Mouse (Mus musculus) hindbrain, embryonic 11.5 days (tissue): Measurements from ENCODE around the gene Ttc34. TPM values are rescaled to one million over a fixed set of nuclear protein-coding genes. Genes with fewer than 3 reads are reported as not detected.
A peak's percentile ranks its signal among the peaks of the same experiment; 100 is the strongest.

Experiments used
- ATAC-seq: fragments of 200-750 bp; cut with Nextera tagmentation; 2 replicates; pipeline ENCODE4 v1.8.0; 2017; ENCODE audit warnings: mild to moderate bottlenecking, moderate TSS enrichment, moderate library complexity; ENCODE audit not compliant: low FRiP score
- DNase-seq: peaks from one replicate; pipeline ENCODE4 v3.0.0-alpha.2; 2015; ENCODE audit warnings: low spot score
- H3K27ac ChIP-seq: fragments of 300-500 bp; sonication (generic); 2 replicates; pipeline ENCODE4 v1.5.1; 2014; ENCODE audit warnings: mild to moderate bottlenecking, low read depth, low read length
- H3K27me3 ChIP-seq: fragments of 300-500 bp; sonication (generic); 2 replicates; pipeline ENCODE4 v1.6.1; 2014; ENCODE audit warnings: mild to moderate bottlenecking, low read length, moderate library complexity, mixed read lengths; ENCODE audit not compliant: control insufficient read depth, insufficient read depth
- H3K36me3 ChIP-seq: fragments of 300-500 bp; sonication (generic); 2 replicates; pipeline ENCODE4 v1.6.1; 2014; ENCODE audit warnings: mild to moderate bottlenecking, low read length, moderate library complexity, mixed read lengths; ENCODE audit not compliant: control insufficient read depth, insufficient read depth
- H3K4me1 ChIP-seq: fragments of 300-500 bp; sonication (generic); replicated peaks from 2 replicates; pipeline ENCODE4 v1.6.1; 2014; ENCODE audit warnings: low read length, mixed read lengths; ENCODE audit not compliant: control insufficient read depth, insufficient read depth
- H3K4me2 ChIP-seq: fragments of 300-500 bp; sonication (generic); replicated peaks from 2 replicates; pipeline ENCODE4 v1.6.1; 2014; ENCODE audit warnings: mild to moderate bottlenecking, low read depth, low read length
- H3K4me3 ChIP-seq: fragments of 300-500 bp; sonication (generic); 2 replicates; pipeline ENCODE4 v1.5.1; 2014; ENCODE audit warnings: low read depth, low read length
- H3K9ac ChIP-seq: fragments of 300-500 bp; sonication (generic); 2 replicates; pipeline ENCODE4 v1.6.1; 2014; ENCODE audit warnings: low read depth, low read length
- H3K9me3 ChIP-seq: fragments of 300-500 bp; sonication (generic); 2 replicates; pipeline ENCODE4 v1.6.1; 2016; ENCODE audit warnings: low read length; ENCODE audit not compliant: control insufficient read depth
- WGBS: fragments of 180-500 bp; shearing (Covaris S2); extraction: QIAGEN DNeasy Blood & Tissue Kit; methylation state at CpG from one replicate; pipeline ENCODE4 v1.1.7; 2014; 5-methylcytosine and 5-hydroxymethylcytosine counted together
- polyA plus RNA-seq: library from polyadenylated mRNA; unstranded; fragments of >200 nt; fragmentation: Nextera tagmentation; extraction: Ambion mirVana; gene quantifications from 2 replicates; pipeline ENCODE4 v1.2.1, GENCODE M21; 2014

Gene Ttc34
- 0.09 and 0.32 TPM in 2 replicates for polyA plus RNA-seq

GRCm38 (mm10) chr4:154837170-154837569 lies at the start of gene Ttc34:
Gene Ttc34, plus strand, starts transcription at chr4:154837459.
- Histone ChIP-seq H3K27me3 (no peaks in the 10 kb centered on the region), H3K4me2 (no peak within 1 kb of the TSS), H3K4me1 (no peaks in the 10 kb centered on the region), H3K27ac (no peak within 1 kb of the TSS), H3K9ac (no peak within 1 kb of the TSS), H3K4me3 (no peak within 1 kb of the TSS), H3K36me3 (no peaks in the 10 kb centered on the region), H3K9me3 (no peaks in the 10 kb centered on the region)
- peak; percentile 61 for DNase-seq
- WGBS: 56% methylated on average over 2 of the region's 2 CpGs
- ATAC-seq: no peak

GRCm38 (mm10) chr4:154787960-154788702 lies 49.1 kb upstream of the Ttc34 start:
- no peak overlapping the region for H3K9ac ChIP-seq

GRCm38 (mm10) chr4:154791894-154792293 lies 45.4 kb upstream of the Ttc34 start:
- no peak for DNase-seq
- Histone ChIP-seq H3K27me3 (no peaks in the 10 kb centered on the region), H3K9me3 (no peaks in the 10 kb centered on the region), H3K4me1 (no peaks in the 10 kb centered on the region), H3K9ac (no peak overlapping the region), H3K4me2 (no peak overlapping the region), H3K4me3 (no peak overlapping the region), H3K36me3 (no peaks in the 10 kb centered on the region), H3K27ac (no peak overlapping the region)
- WGBS: 71% methylated on average over 7 of the region's 7 CpGs
- peak; percentile 63; the same call in 1 of the 2 replicates for ATAC-seq

More at GRCm38 (mm10) chr4:154787960-154788702, 49.1 kb upstream of the Ttc34 start:
- DNase-seq (no peak), ATAC-seq (no peak)
- Histone ChIP-seq H3K27me3 (no peaks in the 10 kb centered on the region), H3K4me1 (no peaks in the 10 kb centered on the region), H3K36me3 (no peaks in the 10 kb centered on the region), H3K9me3 (no peaks in the 10 kb centered on the region), H3K27ac (no peak overlapping the region), H3K4me2 (no peak overlapping the region), H3K4me3 (no peak overlapping the region)
- WGBS: 81% methylated on average over 13 of the region's 13 CpGs

DNA sequence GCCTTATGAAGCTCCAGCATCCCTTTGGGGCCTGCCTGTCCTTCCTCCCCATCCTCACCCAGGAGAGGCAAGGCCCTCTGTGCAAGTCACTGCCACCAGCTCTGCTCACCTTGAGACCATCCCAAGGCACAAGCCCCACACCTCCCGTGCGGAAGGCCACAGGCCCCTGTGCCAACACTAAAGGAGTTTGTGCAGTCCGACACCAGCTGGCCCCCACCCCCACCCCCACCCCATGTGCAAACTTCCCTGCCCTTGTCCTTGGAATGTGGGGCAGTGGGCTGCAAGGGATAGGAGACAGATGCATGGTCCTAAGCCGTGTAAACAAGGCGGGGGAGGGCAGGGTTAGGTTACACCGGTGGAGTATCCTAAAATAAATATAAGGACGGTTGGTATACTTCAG lies 43.8 kb upstream of the Ttc34 start:
- WGBS: 78% methylated on average over 7 of the region's 7 CpGs
- Histone ChIP-seq H3K36me3 (no peaks in the 10 kb centered on the region), H3K27me3 (no peaks in the 10 kb centered on the region), H3K4me1 (no peaks in the 10 kb centered on the region), H3K4me2 (no peak overlapping the region), H3K9me3 (no peaks in the 10 kb centered on the region), H3K27ac (no peak overlapping the region), H3K9ac (no peak overlapping the region), H3K4me3 (no peak overlapping the region)
- DNase-seq (no peak), ATAC-seq (no peak)

GRCm38 (mm10) chr4:154797834-154798233 lies 39.4 kb upstream of the Ttc34 start:
- no peak for ATAC-seq
- peaks cover 13% of the 10 kb centered on the region for H3K27me3 ChIP-seq
- WGBS: 9% methylated on average over 4 of the region's 4 CpGs

GRCm38 (mm10) chr4:154800543-154800942 lies 36.7 kb upstream of the Ttc34 start:
- Histone ChIP-seq H3K4me2 (no peak overlapping the region), H3K27me3 (peaks cover 15% of the 10 kb centered on the region), H3K27ac (no peak overlapping the region), H3K4me3 (no peak overlapping the region), H3K9me3 (no peaks in the 10 kb centered on the region), H3K9ac (no peak overlapping the region), H3K4me1 (no peaks in the 10 kb centered on the region), H3K36me3 (no peaks in the 10 kb centered on the region)
- no peak for DNase-seq
- ATAC-seq: peak; percentile 38; the same call in 1 of the 2 replicates
- WGBS: 69% methylated on average over 5 of the region's 5 CpGs

More at GRCm38 (mm10) chr4:154797834-154798233, 39.4 kb upstream of the Ttc34 start:
- H3K36me3 ChIP-seq: no peaks in the 10 kb centered on the region
- H3K9ac ChIP-seq: no peak overlapping the region
- H3K4me3 ChIP-seq: no peak overlapping the region
- no peaks in the 10 kb centered on the region for H3K4me1 ChIP-seq
- peak; percentile 82 for DNase-seq
- no peak overlapping the region for H3K4me2 ChIP-seq
- H3K9me3 ChIP-seq: no peaks in the 10 kb centered on the region
- H3K27ac ChIP-seq: no peak overlapping the region

DNA sequence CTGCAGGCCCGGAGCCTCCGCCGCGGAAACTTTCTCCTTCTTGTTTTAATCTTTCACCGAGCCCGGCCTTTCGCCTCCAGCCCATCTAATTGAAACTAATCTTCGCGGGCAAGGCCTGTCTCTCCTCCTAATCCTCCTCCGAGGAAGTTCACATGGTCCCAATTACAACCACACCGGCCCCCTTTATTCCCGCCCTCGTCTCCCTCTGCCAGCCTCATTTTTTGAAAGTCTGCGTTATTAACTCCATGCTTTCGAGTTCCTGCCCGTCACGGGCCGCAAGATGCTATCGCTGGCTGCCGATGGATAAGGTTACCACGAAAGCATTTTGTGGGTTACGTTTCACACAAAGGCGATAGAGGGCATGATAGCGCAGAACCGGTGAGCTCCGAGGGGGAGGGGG lies 35.0 kb upstream of the Ttc34 start:
- DNase-seq (peak; percentile 41), ATAC-seq (no peak)
- no peaks in the 10 kb centered on the region for H3K9me3 ChIP-seq
- no peak overlapping the region for H3K27ac ChIP-seq
- H3K4me1 ChIP-seq: no peaks in the 10 kb centered on the region
- no peak overlapping the region for H3K4me3 ChIP-seq
- H3K36me3 ChIP-seq: no peaks in the 10 kb centered on the region
- peaks cover 15% of the 10 kb centered on the region for H3K27me3 ChIP-seq
- 7% methylated on average over 26 of the region's 26 CpGs for WGBS
- H3K9ac ChIP-seq: no peak overlapping the region
- no peak overlapping the region for H3K4me2 ChIP-seq

GRCm38 (mm10) chr4:154825662-154826061 lies 11.6 kb upstream of the Ttc34 start:
- no peaks in the 10 kb centered on the region for H3K9me3 ChIP-seq
- ATAC-seq: peak; percentile 54; the same call in 1 of the 2 replicates
- no peaks in the 10 kb centered on the region for H3K36me3 ChIP-seq
- no peak overlapping the region for H3K4me2 ChIP-seq
- H3K9ac ChIP-seq: no peak overlapping the region
- 33% methylated on average over 6 of the region's 6 CpGs for WGBS
- 0 out of 2 replicates have a peak, but pooled peaks cover 2% of the 10 kb centered on the region for H3K4me1 ChIP-seq
- peak; percentile 80 for DNase-seq
- H3K27ac ChIP-seq: no peak overlapping the region
- H3K27me3 ChIP-seq: no peaks in the 10 kb centered on the region
- H3K4me3 ChIP-seq: no peak overlapping the region

DNA sequence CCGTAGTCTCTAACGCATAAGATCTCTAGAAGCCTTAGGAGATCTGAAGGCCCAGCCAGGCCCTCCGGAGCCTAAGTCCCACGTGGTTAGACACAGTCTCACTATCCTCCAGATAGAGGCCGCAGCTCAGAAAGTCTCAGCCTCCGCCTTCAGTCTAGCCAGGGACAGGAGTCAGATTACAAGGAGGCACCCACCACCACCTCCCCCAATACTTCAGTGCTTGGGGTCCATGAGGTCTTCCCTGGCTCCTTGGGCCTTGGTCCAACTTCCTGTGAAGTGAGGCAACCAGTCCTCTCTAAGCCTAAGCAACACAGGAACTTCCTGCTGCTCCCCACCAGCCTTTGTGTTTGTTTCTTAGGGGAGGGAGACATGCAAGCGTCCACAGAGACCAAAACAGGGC lies 11.0 kb upstream of the Ttc34 start:
- H3K4me3 ChIP-seq: no peak overlapping the region
- 65% methylated on average over 7 of the region's 7 CpGs for WGBS
- 0 out of 2 replicates have a peak, but pooled peaks have one; percentile 19 for ATAC-seq
- no peaks in the 10 kb centered on the region for H3K36me3 ChIP-seq
- H3K9ac ChIP-seq: no peak overlapping the region
- 0 out of 2 replicates have a peak, but pooled peaks cover 2% of the 10 kb centered on the region for H3K4me1 ChIP-seq
- no peak overlapping the region for H3K4me2 ChIP-seq
- H3K9me3 ChIP-seq: no peaks in the 10 kb centered on the region
- no peaks in the 10 kb centered on the region for H3K27me3 ChIP-seq
- no peak overlapping the region for H3K27ac ChIP-seq
- no peak for DNase-seq
